Mouse (Mus musculus) layer of hippocampus, postnatal 14 days (tissue): ENCODE results near the gene Bdh1. TPM values are rescaled to one million over a fixed set of nuclear protein-coding genes. Genes with fewer than 3 reads are reported as not detected.

Source experiments
- DNase-seq, 2 experiments: peaks; one replicate each; pipeline ENCODE4 v3.0.0; 2021 to 2022; ENCODE audit warnings: low spot score in 2 of 2, mixed read lengths in 1 of 2
- total RNA-seq, 2 experiments: library from RNA; stranded (reverse); gene quantifications; 2 replicates each; pipeline ENCODE4 v1.2.3; 2021

The Bdh1 gene
- total RNA-seq, 2 experiments from 2014 or later: 206 to 224 TPM

- no peak for DNase-seq
These were observed 4.5 kb downstream of the Bdh1 start for GRCm38 (mm10) chr16:31426496-31427126.

- no peak for DNase-seq
These were observed 6.2 kb downstream of the Bdh1 start for GRCm38 (mm10) chr16:31428335-31428674.

DNA sequence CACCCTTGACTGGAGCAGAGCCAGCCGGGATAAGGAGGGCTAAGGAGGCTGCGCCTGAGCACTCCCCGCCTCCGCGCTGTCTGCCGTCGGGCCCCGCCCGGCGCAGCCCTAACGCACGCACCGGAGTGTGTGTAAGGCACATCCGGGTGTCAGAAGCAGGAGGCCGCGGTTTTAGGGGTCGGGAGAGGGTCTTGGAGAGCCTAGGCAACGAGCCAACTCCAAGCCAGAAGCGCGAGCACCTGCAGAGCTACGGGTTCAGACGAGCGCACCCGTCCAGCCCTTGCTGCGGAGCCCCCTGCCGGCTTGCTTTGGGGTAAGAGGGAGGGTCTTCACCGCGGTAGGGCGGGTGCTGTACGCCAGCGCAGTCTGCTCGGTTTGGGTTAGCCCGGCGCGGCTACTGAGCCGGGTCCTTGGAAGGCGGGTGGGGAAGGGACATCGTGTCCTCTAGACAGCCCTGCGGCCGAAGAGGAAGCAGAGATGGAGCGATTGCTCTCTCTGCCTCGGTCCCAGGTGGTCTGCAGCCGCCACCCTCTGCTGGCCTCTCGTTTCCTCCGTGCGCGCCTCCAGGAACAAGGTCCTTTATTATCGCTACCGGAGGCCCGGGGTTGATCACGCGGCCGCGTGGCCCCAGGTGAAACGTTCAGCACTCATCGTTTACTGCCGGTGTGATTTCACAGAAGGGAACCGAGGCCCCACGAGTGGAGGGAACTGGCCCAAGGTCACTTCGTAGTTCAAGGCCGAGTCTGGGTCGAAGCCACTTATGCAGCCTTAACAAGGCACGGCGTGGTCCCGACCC lies 6.8 kb downstream of the Bdh1 start:
- peak; percentile 81 to 85 for DNase-seq

DNA sequence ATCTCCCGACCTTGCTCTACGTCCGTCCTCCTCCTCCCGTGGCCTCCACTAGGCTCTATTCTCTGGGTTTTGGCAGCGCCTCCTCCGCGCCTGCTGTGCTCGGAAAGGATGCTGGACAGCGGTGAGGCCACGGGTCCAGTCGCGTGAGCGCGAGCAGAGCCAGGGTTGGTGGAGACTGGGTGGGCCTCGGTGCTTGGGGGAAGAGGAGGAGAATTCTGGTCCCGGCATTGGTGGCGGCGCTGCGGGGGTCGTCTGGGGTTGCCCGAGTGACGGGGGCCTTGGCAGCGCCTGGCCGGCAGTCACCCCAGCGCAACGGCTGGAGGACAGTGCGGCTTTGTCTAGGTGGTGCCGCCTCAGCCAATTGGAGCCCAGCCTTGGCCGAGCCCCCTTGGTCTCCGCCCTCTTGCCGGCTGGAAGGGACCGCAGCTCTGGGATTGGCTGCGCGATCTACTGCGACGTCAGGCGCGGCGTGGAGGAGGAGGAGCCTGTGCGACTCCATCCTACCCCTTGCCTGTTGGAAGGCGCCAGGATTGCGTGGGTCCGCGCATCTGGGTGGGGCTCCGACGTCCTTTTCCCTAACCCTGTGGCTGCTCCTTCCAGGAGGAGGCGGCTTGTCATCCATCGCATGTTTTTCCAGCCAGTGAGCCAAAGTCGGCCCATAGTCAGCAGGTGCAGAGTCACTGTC lies 7.5 kb downstream of the Bdh1 start:
- peak; percentile 96 to 97 for DNase-seq

GRCm38 (mm10) chr16:31433466-31434110 lies 11.5 kb downstream of the Bdh1 start:
- DNase-seq: no peak

DNA sequence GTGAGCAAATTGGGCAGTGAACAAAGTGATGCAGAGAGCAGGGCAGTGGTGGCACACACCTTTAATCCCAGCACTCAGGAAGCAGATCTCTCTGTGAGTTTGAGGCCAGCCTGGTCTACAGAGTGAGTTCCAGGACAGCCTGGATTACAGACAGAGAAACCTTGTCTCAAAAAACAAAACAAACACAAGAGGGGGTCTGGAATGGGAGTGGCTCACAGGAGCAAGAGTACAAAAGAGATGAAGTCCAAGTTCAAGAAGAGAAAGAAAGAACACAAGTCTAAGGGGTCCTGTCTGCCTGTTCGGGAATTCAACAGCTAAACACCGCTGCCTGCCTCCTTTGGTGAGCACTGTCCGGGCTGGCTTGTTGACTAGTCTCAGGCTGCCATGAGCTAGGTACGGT lies 13.1 kb downstream of the Bdh1 start:
- DNase-seq: no peak

- no peak for DNase-seq
These were observed 14.0 kb downstream of the Bdh1 start for GRCm38 (mm10) chr16:31436085-31436484.

- no peak for DNase-seq
These were observed 15.3 kb downstream of the Bdh1 start for GRCm38 (mm10) chr16:31437358-31437757.

GRCm38 (mm10) chr16:31439529-31439928 lies 17.4 kb downstream of the Bdh1 start:
- no peak for DNase-seq

GRCm38 (mm10) chr16:31440046-31440445 lies 18.0 kb downstream of the Bdh1 start:
- DNase-seq: no peak

DNA sequence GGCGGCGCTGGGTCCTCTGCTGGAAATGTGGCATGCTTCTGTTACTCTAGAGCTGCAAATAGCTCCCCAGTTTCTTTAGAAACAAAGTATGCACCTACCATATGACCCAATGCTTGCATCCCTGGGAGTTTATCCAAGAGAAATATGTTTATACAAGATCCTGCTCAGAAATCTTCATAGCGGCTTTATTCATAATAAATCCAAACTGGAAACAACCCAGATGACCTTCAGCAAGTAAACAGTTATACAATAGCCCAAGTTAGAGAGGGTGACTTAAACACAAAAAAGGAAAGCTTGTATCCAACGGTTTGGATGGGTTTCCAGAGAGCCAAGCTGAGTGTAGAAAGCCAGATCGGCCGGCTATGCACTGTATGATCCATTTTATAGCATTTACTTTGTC lies 22.4 kb downstream of the Bdh1 start:
- no peak for DNase-seq

GRCm38 (mm10) chr16:31446067-31446853 lies 24.2 kb downstream of the Bdh1 start:
- no peak for DNase-seq

DNA sequence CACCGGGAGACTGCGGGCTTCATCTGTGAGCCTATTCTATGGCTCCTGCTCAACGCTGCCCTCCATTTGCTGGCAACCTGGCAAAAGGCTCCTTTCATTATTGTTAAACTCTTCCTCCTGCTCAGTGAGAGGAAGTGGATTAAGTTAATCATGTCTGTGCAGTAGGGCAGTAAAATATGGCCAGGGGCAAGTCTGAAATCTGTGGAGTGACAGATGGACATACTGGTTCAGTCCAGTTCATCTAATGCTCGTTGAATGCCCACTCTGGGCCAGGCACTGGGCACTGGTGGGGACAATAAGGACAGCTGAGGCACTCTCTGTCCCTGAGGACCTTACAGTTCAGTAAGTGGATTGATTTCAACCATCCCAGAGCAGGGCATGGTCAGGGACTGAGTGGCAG lies 27.9 kb downstream of the Bdh1 start:
- DNase-seq: no peak

DNA sequence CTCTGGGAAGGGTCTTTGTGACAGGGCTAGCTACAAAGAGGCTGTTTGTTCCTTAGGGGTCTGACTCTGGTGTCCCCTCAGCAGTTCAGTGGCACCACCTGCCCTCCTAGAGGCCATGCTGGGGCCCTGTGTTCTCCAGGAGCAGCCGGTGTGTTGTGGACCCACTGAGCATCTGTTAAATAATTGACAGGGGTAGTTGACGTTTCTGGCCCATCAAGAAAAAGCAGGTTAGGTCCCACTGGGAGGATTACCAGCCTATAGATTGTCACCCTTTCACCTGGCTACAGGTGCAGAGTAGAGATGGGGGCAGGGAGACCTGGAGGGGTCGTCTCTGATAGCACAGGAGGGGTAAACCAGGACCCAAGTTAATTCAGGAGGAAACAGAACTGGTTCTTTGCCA lies 29.2 kb downstream of the Bdh1 start:
- no peak for DNase-seq

DNA sequence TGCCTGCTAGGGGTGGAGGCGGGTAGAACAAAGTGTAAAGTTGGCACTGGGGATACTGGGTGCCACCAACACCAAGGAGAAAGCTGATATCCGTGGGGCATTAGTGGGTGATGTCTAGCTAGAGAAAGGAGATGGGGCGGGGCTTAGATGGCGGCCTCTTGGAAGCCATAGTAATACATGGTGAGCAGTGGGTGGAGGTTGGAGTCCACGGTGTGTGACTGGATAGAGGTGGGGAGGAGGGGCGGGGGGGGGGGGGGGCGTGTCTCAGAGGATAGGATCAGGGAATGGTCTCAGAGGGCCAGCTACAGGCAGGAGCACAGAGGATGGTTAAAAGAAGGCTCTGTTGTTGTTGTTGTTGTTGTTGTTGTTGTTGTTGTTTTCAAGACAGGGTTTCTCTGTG lies 30.4 kb downstream of the Bdh1 start:
- DNase-seq: no peak

DNA sequence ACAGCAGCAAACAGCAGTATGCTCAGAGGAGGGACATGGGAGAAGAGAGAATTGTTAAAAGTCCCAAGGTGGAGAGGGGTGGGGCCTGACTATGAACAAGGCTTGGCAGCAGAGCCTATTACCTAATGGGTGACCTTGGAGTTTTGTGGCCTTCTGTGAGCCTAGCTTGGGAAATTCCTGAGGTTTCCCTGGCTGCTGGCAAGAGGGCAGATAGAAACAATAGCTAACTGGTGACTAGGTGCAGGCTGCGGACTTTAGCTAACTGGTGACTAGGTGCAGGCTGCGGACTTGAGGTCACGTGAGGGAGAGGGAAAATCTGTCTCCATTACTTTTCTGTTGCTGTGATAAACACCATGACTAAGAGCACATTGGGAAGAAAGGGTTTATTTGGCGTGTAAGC lies 31.9 kb downstream of the Bdh1 start:
- no peak for DNase-seq

GRCm38 (mm10) chr16:31455276-31456045 lies 33.4 kb downstream of the Bdh1 start:
- DNase-seq: no peak

DNA sequence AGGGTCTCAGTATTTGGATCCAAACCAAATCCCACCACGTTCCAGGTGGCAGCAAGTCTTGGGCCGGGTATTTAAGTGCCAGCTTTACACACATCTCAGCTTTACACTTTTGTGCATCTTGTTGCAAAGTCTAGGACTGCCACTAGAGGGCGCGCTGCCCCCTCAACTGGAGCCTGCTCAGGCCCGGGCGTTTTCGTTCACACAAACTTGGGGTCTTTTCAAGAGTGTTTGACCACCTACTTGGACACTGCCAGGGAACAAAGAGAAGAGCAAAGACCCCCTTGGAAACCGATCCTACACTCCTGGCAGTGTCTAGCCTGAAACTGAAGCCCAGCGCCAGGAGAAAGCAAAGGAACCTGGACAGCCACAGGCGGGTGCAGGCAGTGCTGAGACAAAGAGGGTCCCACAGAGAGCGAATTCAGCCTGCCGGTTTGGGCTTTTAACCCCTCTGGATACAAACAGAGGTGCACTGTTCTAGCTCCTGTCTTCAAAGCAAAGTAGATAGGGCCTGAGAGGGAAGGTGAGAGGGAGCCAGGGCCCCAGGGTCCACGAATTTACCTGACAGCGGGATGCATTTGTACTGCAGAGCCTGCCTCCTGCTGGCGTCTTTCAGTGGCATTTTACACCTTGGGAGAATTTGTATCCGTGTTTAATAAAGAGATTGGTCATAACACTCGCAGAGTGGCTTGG lies 36.3 kb downstream of the Bdh1 start:
- DNase-seq: peak; percentile 76 to 78

GRCm38 (mm10) chr16:31459968-31460461 lies 37.9 kb downstream of the Bdh1 start:
- no peak for DNase-seq

GRCm38 (mm10) chr16:31460506-31460905 lies 38.4 kb downstream of the Bdh1 start:
- no peak for DNase-seq
